Mouse (Mus musculus): ENCODE measurements around the gene Zcchc24. TPM values are rescaled to one million over a fixed set of nuclear protein-coding genes. Genes with fewer than 3 reads are reported as not detected.

Gene Zcchc24
- polyA plus RNA-seq, 1 experiment, result 12.4 TPM

GRCm38 (mm10) chr14:25734736-25735716 is 33.8 kb downstream of the Zcchc24 start:
- no peaks in the 10 kb centered on the region for H3K27me3 ChIP-seq (replicated peaks; ENCODE audit: control insufficient read depth, insufficient read depth, low read length)
- no peaks in the 10 kb centered on the region for H3K36me3 ChIP-seq (ENCODE audit: control insufficient read depth, insufficient read depth, low read length)
- 42% methylated on average over 17 of the region's 17 CpGs for WGBS
- TF ChIP-seq CTCF (conservative IDR thresholded peaks at IDR 0.05; ENCODE audit: insufficient read depth, insufficient read length, low read depth, low read length) (no peak), POLR2A (IDR thresholded peaks at IDR 0.05; ENCODE audit: low read depth, low read length) (no peak)
- 0 out of 2 replicates have a peak, but pooled peaks cover 6% of the 10 kb centered on the region for H3K4me1 ChIP-seq (ENCODE audit: control insufficient read depth, insufficient read depth, low read length)
- H3K4me3 ChIP-seq (ENCODE audit: insufficient read depth, low read depth, low read length), result no peak overlapping the region
- DNase-seq, result no peak
- H3K27ac ChIP-seq (ENCODE audit: insufficient read depth, low read depth, low read length), result no peak overlapping the region

- no peak overlapping the region for H3K4me3 ChIP-seq (ENCODE audit: insufficient read depth, low read depth, low read length)
- WGBS, result 77% methylated on average over 5 of the region's 5 CpGs
- no peak overlapping the region for H3K27ac ChIP-seq (ENCODE audit: insufficient read depth, low read depth, low read length)
- TF ChIP-seq CTCF (conservative IDR thresholded peaks at IDR 0.05; ENCODE audit: insufficient read depth, insufficient read length, low read depth, low read length), result no peak
- TF ChIP-seq POLR2A (IDR thresholded peaks at IDR 0.05; ENCODE audit: low read depth, low read length), result no peak
- H3K27me3 ChIP-seq (replicated peaks; ENCODE audit: control insufficient read depth, insufficient read depth, low read length), result no peaks in the 10 kb centered on the region
- no peaks in the 10 kb centered on the region for H3K4me1 ChIP-seq (ENCODE audit: control insufficient read depth, insufficient read depth, low read length)
- DNase-seq, result no peak
- no peaks in the 10 kb centered on the region for H3K36me3 ChIP-seq (ENCODE audit: control insufficient read depth, insufficient read depth, low read length)
These were observed 41.7 kb downstream of the Zcchc24 start for GRCm38 (mm10) chr14:25727149-25727510.

GRCm38 (mm10) chr14:25726226-25727148 is 42.4 kb downstream of the Zcchc24 start:
- peak; percentile 46 for DNase-seq
- no peaks in the 10 kb centered on the region for H3K4me1 ChIP-seq (ENCODE audit: control insufficient read depth, insufficient read depth, low read length)
- H3K27me3 ChIP-seq (replicated peaks; ENCODE audit: control insufficient read depth, insufficient read depth, low read length), result no peaks in the 10 kb centered on the region
- WGBS, result 59% methylated on average over 20 of the region's 20 CpGs
- no peaks in the 10 kb centered on the region for H3K36me3 ChIP-seq (ENCODE audit: control insufficient read depth, insufficient read depth, low read length)
- peak; percentile 74 for TF ChIP-seq CTCF (conservative IDR thresholded peaks at IDR 0.05; ENCODE audit: insufficient read depth, insufficient read length, low read depth, low read length)
- TF ChIP-seq POLR2A (IDR thresholded peaks at IDR 0.05; ENCODE audit: low read depth, low read length), result no peak
- H3K27ac ChIP-seq (ENCODE audit: insufficient read depth, low read depth, low read length), result no peak overlapping the region
- no peak overlapping the region for H3K4me3 ChIP-seq (ENCODE audit: insufficient read depth, low read depth, low read length)

GRCm38 (mm10) chr14:25725690-25726089 is 43.1 kb downstream of the Zcchc24 start:
- H3K4me1 ChIP-seq (ENCODE audit: control insufficient read depth, insufficient read depth, low read length), result no peaks in the 10 kb centered on the region
- H3K36me3 ChIP-seq (ENCODE audit: control insufficient read depth, insufficient read depth, low read length), result no peaks in the 10 kb centered on the region
- DNase-seq, result peak; percentile 66
- no peak overlapping the region for H3K4me3 ChIP-seq (ENCODE audit: insufficient read depth, low read depth, low read length)
- H3K27me3 ChIP-seq (replicated peaks; ENCODE audit: control insufficient read depth, insufficient read depth, low read length), result no peaks in the 10 kb centered on the region
- 19% methylated on average over 4 of the region's 4 CpGs for WGBS
- no peak for TF ChIP-seq POLR2A (IDR thresholded peaks at IDR 0.05; ENCODE audit: low read depth, low read length)
- H3K27ac ChIP-seq (ENCODE audit: insufficient read depth, low read depth, low read length), result no peak overlapping the region

- H3K27me3 ChIP-seq (replicated peaks; ENCODE audit: control insufficient read depth, insufficient read depth, low read length), result no peaks in the 10 kb centered on the region
- H3K36me3 ChIP-seq (ENCODE audit: control insufficient read depth, insufficient read depth, low read length), result no peaks in the 10 kb centered on the region
- H3K4me1 ChIP-seq (ENCODE audit: control insufficient read depth, insufficient read depth, low read length), result no peaks in the 10 kb centered on the region
- peak; percentile 78 for DNase-seq
- WGBS, result 46% methylated on average over 11 of the region's 11 CpGs
- no peak overlapping the region for H3K4me3 ChIP-seq (ENCODE audit: insufficient read depth, low read depth, low read length)
- TF ChIP-seq POLR2A (IDR thresholded peaks at IDR 0.05; ENCODE audit: low read depth, low read length) (no peak), CTCF (conservative IDR thresholded peaks at IDR 0.05; ENCODE audit: insufficient read depth, insufficient read length, low read depth, low read length) (peak; percentile 25; the same call in 1 of the 2 replicates)
- H3K27ac ChIP-seq (ENCODE audit: insufficient read depth, low read depth, low read length), result no peak overlapping the region
These were observed 43.8 kb downstream of the Zcchc24 start for GRCm38 (mm10) chr14:25725032-25725497.

- DNase-seq, result no peak
- no peak overlapping the region for H3K4me3 ChIP-seq (ENCODE audit: insufficient read depth, low read depth, low read length)
- no peaks in the 10 kb centered on the region for H3K36me3 ChIP-seq (ENCODE audit: control insufficient read depth, insufficient read depth, low read length)
- H3K27ac ChIP-seq (ENCODE audit: insufficient read depth, low read depth, low read length), result no peak overlapping the region
- 89% methylated on average over 5 of the region's 5 CpGs for WGBS
- TF ChIP-seq CTCF (conservative IDR thresholded peaks at IDR 0.05; ENCODE audit: insufficient read depth, insufficient read length, low read depth, low read length) (no peak; the same call in 1 of the 2 replicates), POLR2A (IDR thresholded peaks at IDR 0.05; ENCODE audit: low read depth, low read length) (no peak)
- H3K4me1 ChIP-seq (ENCODE audit: control insufficient read depth, insufficient read depth, low read length), result no peaks in the 10 kb centered on the region
- H3K27me3 ChIP-seq (replicated peaks; ENCODE audit: control insufficient read depth, insufficient read depth, low read length), result no peaks in the 10 kb centered on the region
These were observed 47.7 kb downstream of the Zcchc24 start for GRCm38 (mm10) chr14:25720962-25721707.

Data from kidney, adult 2 months (tissue).